Mouse (Mus musculus) ES-E14 (cell line): ENCODE measurements at regions not wholly inside any gene's neighbourhood (a gene's known extent, or its start where the extent isn't known, plus 50 kb on each side); places are given as distances from the start of the nearest gene placed in this dataset.

ENCODE experiments used
- HCFC1 ChIP-seq: IDR thresholded peaks from 2 replicates; pipeline ENCODE4 v1.6.1; 2012; ENCODE audit warnings: low read length, inconsistent platforms, borderline replicate concordance; ENCODE audit not compliant: insufficient read depth
- ZC3H11A ChIP-seq: IDR thresholded peaks from 2 replicates; pipeline ENCODE4 v1.6.1; 2012; ENCODE audit warnings: low read depth, mild to moderate bottlenecking, inconsistent platforms, low read length, borderline replicate concordance

- TF ChIP-seq HCFC1, result no peak
- no peak for TF ChIP-seq ZC3H11A
Measured at GRCm38 (mm10) chr6:31065419-31065818, 106.5 kb upstream of the Klf14 start.
